Mouse (Mus musculus) intestine, postnatal 0 days (tissue): ENCODE measurements at regions not wholly inside any gene's neighbourhood (a gene's known extent, or its start where the extent isn't known, plus 50 kb on each side); places are given as distances from the start of the nearest gene placed in this dataset.

ENCODE experiments used
- ATAC-seq: fragments of 200-750 bp; cut with Nextera tagmentation; 2 replicates; pipeline ENCODE4 v1.8.0; 2017; ENCODE audit warnings: mild to moderate bottlenecking, moderate TSS enrichment, moderate library complexity
- H3K27ac ChIP-seq: fragments of 300-500 bp; sonication (generic); 2 replicates; pipeline ENCODE4 v1.5.1; 2014; ENCODE audit warnings: mild to moderate bottlenecking, low read depth, low read length, moderate library complexity
- H3K27me3 ChIP-seq: fragments of 300-500 bp; sonication (generic); replicated peaks from 2 replicates; pipeline ENCODE4 v1.6.1; 2014; ENCODE audit warnings: low read length, mixed read lengths; ENCODE audit not compliant: control insufficient read depth, insufficient read depth
- H3K36me3 ChIP-seq: fragments of 300-500 bp; sonication (generic); 2 replicates; pipeline ENCODE4 v1.6.1; 2014; ENCODE audit warnings: mild to moderate bottlenecking, moderate library complexity; ENCODE audit not compliant: control insufficient read depth, insufficient read depth
- H3K4me1 ChIP-seq: fragments of 300-500 bp; sonication (generic); replicated peaks from 2 replicates; pipeline ENCODE4 v1.6.1; 2014; ENCODE audit warnings: antibody characterized with exemption, low read length, mixed read lengths; ENCODE audit not compliant: control insufficient read depth, insufficient read depth
- H3K4me2 ChIP-seq: fragments of 300-500 bp; sonication (generic); replicated peaks from 2 replicates; pipeline ENCODE4 v1.6.1; 2014; ENCODE audit warnings: low read depth, mild to moderate bottlenecking, moderate library complexity
- H3K4me3 ChIP-seq: fragments of 300-500 bp; sonication (generic); 2 replicates; pipeline ENCODE4 v1.5.1; 2014; ENCODE audit warnings: low read depth, low read length
- H3K9ac ChIP-seq: fragments of 300-500 bp; sonication (generic); 2 replicates; pipeline ENCODE4 v1.6.1; 2014; ENCODE audit warnings: mild to moderate bottlenecking, low read depth, low read length
- H3K9me3 ChIP-seq: fragments of 300-500 bp; sonication (generic); 2 replicates; pipeline ENCODE4 v1.6.1; 2016; ENCODE audit warnings: mixed run types; ENCODE audit not compliant: control insufficient read depth
- CTCF ChIP-seq: sonication (generic); IDR thresholded peaks from 2 replicates; pipeline ENCODE4 v1.5.1; 2016; ENCODE audit warnings: low read depth, mild to moderate bottlenecking, control low read depth, antibody characterized with exemption, moderate library complexity
- whole genome bisulfite sequencing: fragments of 180-500 bp; shearing (Covaris S2); extraction: QIAGEN DNeasy Blood & Tissue Kit; methylation state at CpG from one replicate; pipeline ENCODE4 v1.1.7; 2014; 5-methylcytosine and 5-hydroxymethylcytosine counted together

DNA sequence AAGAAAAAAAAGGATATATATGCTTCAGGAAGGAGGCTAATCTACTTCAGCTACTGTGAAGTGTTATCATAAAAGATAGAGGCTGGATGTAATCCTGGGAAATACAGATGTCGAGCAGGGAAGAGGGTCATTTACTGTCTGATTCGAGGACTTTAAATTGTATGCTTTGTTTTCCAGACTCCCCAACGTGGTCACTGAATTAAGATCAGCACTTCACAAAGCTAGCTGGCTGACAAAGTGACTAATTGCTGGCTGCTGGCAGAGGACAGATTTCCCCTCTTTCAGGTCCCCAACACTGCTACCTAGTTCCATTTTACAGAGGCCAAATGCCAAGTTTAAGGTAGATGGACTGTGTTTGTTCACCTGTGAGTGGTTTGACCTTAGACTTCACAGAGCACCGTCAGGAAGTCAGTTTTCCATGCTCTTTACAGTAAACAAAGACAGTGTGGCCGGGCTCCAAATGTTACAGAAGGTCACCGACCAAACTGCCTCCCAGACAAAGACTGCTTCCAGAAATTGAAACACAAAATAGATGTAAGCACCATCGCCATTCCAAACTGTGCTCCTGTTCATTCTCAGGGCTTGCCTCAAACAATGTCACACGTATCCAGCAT is 167.2 kb downstream of the Gm11361 start:
- Histone ChIP-seq H3K27me3 (no peaks in the 10 kb centered on the region), H3K4me3 (no peak overlapping the region), H3K9ac (no peak overlapping the region), H3K4me2 (no peak overlapping the region), H3K27ac (no peak overlapping the region), H3K36me3 (no peaks in the 10 kb centered on the region), H3K4me1 (no peaks in the 10 kb centered on the region), H3K9me3 (no peaks in the 10 kb centered on the region)
- 28% methylated on average over 8 of the region's 8 CpGs for WGBS
- no peak for ATAC-seq
- no peak for TF ChIP-seq CTCF

DNA sequence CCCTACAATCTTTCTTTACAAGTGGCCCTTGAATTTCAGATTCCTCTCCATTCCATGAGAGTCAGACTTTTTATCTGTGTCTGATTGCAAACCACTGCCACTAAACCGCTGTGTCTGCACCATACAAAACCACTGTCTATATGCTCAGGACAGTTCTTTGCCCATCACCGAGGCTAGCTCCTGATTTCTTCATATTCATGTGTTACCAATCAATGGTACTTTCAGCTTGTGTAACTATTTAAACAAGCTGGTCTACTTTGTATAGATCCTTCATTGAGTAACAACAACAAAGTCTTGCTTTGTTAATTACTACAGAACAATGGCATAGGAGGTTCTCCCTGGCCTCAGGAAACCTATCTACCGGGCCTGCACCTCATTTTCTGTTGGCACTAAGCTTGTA is 164.0 kb downstream of the Gm11361 start:
- no peak overlapping the region for H3K4me2 ChIP-seq
- H3K27me3 ChIP-seq: no peaks in the 10 kb centered on the region
- no peaks in the 10 kb centered on the region for H3K9me3 ChIP-seq
- H3K9ac ChIP-seq: no peak overlapping the region
- 79% methylated on average over 3 of the region's 3 CpGs for WGBS
- H3K27ac ChIP-seq: no peak overlapping the region
- no peak for TF ChIP-seq CTCF
- no peaks in the 10 kb centered on the region for H3K36me3 ChIP-seq
- no peak overlapping the region for H3K4me3 ChIP-seq
- ATAC-seq: no peak
- H3K4me1 ChIP-seq: 0 out of 2 replicates have a peak, but pooled peaks cover 9% of the 10 kb centered on the region

DNA sequence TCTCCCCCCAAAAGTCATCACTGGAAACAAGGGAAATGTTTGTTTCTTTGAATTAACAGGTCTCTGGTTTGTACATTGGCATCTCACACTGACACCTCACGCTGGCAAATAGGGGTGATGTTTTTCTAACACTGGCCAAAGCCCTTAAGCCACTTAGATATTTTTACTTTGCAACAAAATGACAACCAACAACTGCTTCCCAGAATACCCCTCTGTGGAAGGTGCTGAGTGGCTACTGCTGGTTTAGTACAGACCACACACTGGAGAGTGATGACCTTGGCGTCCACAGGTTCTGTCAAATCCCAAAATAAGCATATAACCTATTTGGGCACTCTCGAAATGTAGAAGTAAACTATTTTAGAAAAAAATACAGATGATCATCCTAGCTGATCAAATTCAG is 163.3 kb downstream of the Gm11361 start:
- no peak overlapping the region for H3K9ac ChIP-seq
- no peak for ATAC-seq
- 0 out of 2 replicates have a peak, but pooled peaks cover 9% of the 10 kb centered on the region for H3K4me1 ChIP-seq
- TF ChIP-seq CTCF: no peak
- H3K36me3 ChIP-seq: no peaks in the 10 kb centered on the region
- no peak overlapping the region for H3K4me3 ChIP-seq
- no peaks in the 10 kb centered on the region for H3K9me3 ChIP-seq
- H3K27me3 ChIP-seq: no peaks in the 10 kb centered on the region
- whole genome bisulfite sequencing: 94% methylated on average over 3 of the region's 3 CpGs
- H3K27ac ChIP-seq: no peak overlapping the region
- H3K4me2 ChIP-seq: no peak overlapping the region

DNA sequence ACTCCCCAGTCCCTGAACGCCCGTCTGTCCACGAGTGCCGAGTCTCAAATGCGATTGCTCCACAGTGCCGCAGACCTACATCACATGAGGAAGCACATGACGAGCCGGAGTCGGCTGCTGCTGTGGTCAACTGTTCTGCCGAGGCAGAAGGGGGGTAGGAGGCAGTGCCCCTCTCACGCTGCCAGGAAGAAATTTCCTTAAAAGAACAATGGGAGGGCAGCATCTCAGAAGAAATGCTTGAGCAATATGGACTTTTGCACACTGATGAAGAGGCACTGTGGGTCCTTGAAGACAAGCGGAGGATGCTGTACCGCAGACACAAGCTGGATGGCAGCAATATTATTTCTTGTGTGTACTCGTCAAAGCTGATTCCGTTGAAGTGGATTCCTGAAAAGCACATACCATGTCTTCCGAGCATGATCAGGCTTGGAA is 162.6 kb downstream of the Gm11361 start:
- Histone ChIP-seq H3K36me3 (no peaks in the 10 kb centered on the region), H3K4me2 (peak overlapping the region; percentile 18), H3K4me3 (no peak overlapping the region), H3K9ac (no peak overlapping the region), H3K27ac (no peak overlapping the region), H3K4me1 (0 out of 2 replicates have a peak, but pooled peaks cover 9% of the 10 kb centered on the region), H3K9me3 (no peaks in the 10 kb centered on the region), H3K27me3 (no peaks in the 10 kb centered on the region)
- no peak for ATAC-seq
- TF ChIP-seq CTCF: peak; percentile 44
- 69% methylated on average over 16 of the region's 16 CpGs for WGBS

DNA sequence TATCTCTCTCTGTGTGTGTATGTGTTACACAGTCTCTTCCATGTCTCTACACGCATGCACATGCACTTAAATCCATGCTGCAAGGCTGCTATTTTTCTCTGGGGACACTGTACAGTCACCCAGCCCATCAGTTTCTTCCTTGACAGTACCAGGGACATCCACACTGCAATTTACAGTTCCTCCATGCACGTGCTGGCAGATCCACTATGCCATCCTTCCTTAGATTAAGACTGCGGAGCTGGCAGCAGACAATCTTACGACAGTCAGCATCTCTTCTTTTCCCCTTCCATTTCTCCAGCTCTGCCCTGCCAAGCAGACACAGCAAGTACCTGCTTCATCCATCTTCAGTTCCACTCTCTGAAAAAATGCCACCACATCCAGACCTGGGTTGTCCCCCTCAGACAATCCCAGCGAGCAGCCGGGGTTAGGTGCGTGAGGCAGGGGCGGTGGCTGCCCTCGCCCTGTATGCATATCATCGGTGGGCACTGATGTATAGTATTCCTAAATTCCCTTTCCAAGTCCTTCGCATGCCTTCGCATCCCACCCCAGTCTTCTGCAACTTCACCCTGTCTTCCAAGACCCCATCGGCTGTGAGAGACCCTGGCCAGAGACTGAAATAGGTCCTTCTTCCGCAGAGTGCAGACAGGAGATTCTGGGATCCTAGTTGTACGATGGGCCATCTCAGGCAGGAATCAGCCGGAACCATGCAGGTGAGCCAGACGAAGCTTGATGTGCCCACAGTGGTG is 161.8 kb downstream of the Gm11361 start:
- ATAC-seq: no peak
- WGBS: 88% methylated on average over 17 of the region's 17 CpGs
- Histone ChIP-seq H3K9ac (no peak overlapping the region), H3K27me3 (no peaks in the 10 kb centered on the region), H3K4me3 (no peak overlapping the region), H3K4me1 (0 out of 2 replicates have a peak, but pooled peaks cover 9% of the 10 kb centered on the region), H3K27ac (no peak overlapping the region), H3K4me2 (peak overlapping the region; percentile 45; the same call in 1 of the 2 replicates), H3K36me3 (no peaks in the 10 kb centered on the region), H3K9me3 (no peaks in the 10 kb centered on the region)
- no peak for TF ChIP-seq CTCF

DNA sequence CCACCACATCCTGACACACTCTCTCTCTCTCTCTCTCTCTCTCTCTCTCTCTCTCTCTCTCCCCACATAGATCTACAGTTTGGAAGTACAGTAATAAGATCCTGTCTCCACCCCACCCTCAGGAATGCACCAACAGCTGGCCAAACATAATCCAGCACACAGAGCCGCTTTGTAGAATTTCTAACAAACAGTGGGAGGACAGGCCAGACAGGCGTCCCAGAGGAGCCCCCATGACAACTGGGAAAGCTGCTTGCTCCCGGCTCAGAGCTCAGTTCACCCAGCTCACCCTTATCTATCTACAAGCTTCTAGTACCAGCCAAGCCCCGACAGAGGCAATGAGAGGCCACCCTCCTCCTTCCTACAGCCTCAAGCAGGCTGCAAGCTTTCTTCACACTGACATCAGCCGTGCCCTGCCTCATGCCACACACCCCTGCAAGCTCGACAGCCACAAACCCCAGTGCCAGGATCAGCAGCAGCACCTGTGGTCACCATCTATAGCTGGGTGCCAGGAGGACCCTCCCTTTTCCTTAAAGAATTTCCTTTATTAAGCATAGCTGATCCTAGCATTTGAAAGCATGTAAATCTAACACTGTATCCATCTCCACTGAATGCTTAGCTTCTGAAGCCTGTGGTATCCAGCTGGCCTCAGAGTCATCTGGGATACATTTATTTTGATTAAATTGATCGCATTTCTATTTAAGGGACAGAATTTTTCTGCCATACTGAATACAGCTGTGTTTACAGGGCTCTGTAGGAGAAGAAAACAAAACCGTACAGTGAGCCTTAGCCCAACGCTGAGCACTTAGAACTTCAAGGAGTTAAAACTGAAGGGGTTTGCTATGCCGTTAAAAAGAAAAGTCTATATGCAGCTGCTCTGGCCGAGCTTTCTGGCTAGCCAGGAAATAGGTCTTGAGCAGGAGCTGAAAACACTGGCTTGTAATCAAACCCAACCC is 160.9 kb downstream of the Gm11361 start:
- WGBS: 22% methylated on average over 11 of the region's 11 CpGs
- ATAC-seq: peak; percentile 64
- H3K4me3 ChIP-seq: no peak overlapping the region

More for the DNA sequence above, 160.9 kb downstream of the Gm11361 start:
- Histone ChIP-seq H3K4me1 (0 out of 2 replicates have a peak, but pooled peaks cover 9% of the 10 kb centered on the region), H3K27ac (peak overlapping the region; percentile 57), H3K27me3 (no peaks in the 10 kb centered on the region), H3K9me3 (no peaks in the 10 kb centered on the region), H3K9ac (no peak overlapping the region), H3K4me2 (peak overlapping the region; percentile 45), H3K36me3 (no peaks in the 10 kb centered on the region)
- TF ChIP-seq CTCF: no peak
